Mouse (Mus musculus) adrenal gland, adult 8-10 months (tissue): ENCODE measurements around the gene Ywhab. TPM values are rescaled to one million over a fixed set of nuclear protein-coding genes. Genes with fewer than 3 reads are reported as not detected.

ENCODE experiments used
- DNase-seq: peaks from one replicate; pipeline ENCODE4 v3.0.0; 2022
- total RNA-seq, 4 experiments: library from RNA; stranded (reverse); gene quantifications; 2 replicates each; pipeline ENCODE4 v1.2.4; 2022

Ywhab gene
- 100 to 1,000 TPM; 219 to 306 (median 257) TPM for total RNA-seq

DNA sequence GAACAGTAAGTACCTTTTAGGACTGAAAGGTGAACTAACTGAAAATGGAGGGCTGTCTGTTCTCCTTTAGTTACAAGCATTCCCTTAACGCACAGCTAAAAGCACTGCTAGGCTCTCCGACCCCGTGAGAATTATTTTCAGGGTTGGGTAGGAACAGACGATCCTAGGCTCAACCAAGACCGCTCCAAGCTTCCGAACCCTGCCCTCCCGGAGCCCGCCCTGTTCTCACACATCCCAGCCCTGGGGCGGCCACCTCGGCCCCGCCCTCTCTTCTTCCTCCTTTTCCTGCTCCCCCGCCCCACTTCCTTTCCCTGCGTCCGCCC is at the start of gene Ywhab:
Ywhab (plus strand) TSS at position 307 of the 323 bp plus-strand sequence.
- DNase-seq = no peak

DNA sequence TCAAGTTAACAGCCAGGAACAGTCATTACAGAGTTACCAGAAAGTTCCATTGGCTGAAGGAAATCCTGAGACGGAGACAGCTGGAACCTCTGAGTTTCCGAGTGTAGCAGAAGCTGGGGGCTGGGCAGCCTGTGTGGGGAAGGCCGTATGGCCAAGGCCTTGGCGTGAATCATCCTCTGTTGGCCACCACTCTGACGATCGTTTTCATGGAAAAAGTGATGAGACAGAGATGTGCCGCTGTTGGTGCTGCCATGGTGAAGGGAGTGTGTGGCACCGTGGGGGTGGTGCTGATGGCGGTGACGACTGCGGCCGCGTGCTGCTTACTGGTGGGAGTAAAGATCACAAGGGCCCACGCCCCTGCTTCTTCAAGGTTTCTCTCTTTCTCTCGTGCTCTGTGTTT is 48.5 kb upstream of the Ywhab start:
- DNase-seq = peak; percentile 94

DNA sequence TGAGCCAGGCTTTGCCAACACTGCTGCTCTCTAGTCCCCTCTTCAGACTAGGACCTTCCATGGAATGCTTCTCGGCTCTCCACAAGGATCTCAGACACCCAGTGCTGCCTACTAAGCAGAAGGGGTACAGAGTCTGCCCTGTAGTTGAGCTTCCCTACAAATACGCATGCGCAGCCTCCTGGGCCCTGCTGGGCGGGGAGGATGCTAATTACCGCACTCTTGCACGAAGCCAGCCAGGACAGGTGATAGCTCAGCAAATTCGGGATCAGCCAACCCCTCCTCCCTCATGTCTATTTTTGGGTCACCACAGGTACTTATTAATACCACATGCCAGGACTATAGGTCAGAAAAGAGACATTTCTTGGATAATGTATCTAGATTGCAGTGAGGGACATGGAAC is 46.8 kb upstream of the Ywhab start:
- DNase-seq = no peak

DNA sequence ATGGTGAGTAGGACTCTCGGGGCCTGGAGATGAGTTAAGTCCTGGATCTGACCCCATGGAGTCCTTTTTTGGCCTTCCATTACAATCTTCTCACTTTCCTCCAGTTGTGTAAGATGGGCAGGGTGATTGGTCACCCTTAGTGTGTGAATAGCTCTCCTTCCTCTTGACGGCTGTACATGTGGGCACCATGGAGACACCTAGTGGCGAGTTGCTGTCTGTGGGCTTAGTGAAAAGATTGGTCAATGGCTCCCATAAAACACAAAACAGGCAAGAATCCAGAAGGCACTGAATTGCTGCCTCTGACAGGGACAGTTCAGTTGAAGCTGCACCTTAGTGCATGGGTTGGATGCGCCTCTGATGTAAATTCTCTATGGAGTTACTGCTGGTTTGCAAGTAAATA is 43.0 kb upstream of the Ywhab start:
- DNase-seq = peak; percentile 77

DNA sequence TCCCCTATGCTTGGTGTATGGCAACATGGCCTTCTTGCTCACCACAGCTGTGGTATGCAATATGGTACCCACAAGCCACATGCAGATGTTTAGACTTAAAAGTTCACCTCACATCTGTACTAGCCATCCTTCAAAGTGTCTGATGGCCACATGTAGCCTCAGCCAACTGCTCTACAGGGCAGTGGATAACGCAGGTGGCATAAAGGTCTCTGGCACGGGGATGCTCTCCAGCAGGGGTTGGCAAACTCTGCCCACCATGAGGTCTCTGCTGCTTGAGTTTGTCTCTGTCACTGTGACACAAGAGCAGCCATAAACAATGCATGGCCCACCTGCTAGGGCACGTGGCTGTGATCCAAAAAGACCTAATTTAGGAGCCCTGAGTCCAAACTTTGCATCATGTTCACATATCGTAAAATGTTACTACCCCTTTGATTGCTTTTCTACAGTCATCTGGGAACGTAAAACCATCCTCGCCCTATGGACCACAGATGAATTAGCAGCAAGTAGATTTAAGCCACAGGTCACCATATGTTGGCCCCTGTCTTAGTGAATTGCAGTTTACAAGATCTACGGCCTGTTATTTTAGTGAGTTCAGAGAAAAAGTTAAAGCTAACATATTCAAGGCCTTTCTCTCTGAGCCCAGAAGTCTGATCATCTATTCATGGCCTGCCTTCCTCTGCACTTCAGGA is 41.0 kb upstream of the Ywhab start:
- DNase-seq = no peak

DNA sequence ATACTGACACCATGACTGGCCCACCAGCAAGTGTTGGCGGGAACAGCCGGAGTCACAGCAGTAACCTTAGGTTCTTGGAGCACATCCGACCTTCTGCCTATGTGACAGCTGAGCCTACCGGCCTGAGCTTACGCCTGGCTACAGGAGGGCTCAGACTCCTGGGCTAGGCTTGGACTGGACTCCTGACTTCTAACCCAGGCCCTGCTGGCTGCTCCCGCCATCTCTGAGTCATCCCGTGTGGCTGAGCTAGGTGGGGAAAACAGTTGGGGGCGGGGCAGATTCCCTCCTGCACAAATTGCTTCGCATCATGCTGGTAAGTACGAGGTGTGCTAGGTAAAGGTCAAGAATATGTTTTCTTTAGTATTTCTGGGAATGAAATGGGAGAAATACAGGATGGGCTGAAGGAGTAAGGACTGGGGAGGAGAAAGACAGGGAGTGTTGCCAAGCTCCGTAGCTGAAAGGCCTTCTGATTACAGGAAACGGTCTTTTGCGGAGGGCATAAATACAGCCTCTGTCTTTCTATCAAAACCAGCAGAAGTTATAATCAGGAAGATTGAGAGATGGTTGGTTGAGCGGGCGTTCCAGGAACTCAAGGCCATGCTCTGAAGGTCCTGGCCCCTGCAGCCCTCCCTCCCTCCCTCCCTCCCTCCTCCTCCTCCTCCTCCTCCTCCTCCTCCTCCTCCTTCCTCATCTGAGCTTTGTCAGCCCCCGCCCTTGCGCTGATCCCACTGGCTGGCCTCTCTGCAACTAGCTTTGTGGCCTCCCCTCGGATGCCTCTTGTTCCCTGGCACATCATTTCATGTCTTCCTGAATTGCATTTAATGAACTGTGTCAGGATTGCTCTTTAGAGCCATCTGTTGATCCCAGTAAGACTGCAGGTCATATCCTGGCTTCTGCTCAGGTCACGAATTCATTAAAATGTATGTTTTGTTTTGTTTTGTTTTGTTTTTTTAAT is 29.9 kb upstream of the Ywhab start:
- DNase-seq = peak; percentile 48

DNA sequence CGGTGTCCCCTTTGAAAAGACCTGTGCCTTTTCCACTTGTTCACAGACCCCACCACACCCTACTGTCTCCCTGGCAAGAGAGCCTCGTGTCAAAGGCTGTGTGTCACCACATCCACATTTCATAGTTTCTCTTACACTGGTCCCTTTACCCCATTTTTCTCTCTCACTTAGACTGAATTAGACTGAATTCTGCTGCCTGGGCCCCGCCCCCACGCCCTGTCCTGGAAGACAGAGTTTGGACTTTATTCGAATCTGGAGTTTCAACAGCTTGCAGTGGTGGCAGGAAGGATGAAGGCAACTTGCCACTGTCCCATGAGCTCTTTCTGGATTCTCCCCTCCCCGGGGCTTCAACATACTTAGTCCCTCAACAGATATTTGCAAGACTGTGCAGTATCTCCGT is 29.1 kb upstream of the Ywhab start:
- no peak for DNase-seq

DNA sequence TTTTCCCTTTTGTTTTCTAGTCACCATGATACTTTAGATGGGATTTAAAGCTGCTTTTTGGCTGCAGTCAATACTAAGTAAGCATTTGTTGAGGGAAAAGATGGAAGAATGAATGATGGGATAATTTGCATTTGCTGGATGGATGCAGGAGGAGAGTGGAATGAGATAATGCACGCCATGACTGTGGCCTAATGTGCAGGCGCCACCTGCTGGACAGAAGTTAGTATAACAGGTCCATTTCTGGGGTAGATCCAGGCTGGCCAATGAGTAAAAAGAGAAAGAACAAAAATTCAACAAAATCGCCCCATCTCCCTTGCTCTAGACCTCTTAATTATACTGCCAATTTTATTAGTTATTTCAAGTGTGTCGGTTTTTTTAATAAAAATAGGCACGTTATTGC is 26.2 kb upstream of the Ywhab start:
- DNase-seq = peak; percentile 47

DNA sequence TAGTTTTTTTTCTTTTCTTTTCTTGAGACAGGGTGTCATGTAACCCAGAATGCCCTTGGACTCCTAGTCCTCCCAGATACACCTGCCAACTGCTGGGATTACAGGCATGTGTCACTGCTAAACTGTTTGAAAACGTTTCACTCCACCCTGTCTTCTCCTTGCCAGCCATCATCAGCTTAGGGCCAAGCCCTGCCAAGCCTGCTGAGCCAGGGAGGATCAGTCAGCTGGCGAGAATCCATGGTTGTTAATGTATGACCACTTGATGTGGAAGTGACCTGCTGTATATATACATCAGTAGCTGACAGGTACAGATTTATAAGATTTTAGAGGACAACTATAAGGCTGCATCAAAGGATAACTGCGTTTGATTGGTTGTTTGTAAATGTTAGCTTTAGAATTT is 24.4 kb upstream of the Ywhab start:
- DNase-seq = no peak

DNA sequence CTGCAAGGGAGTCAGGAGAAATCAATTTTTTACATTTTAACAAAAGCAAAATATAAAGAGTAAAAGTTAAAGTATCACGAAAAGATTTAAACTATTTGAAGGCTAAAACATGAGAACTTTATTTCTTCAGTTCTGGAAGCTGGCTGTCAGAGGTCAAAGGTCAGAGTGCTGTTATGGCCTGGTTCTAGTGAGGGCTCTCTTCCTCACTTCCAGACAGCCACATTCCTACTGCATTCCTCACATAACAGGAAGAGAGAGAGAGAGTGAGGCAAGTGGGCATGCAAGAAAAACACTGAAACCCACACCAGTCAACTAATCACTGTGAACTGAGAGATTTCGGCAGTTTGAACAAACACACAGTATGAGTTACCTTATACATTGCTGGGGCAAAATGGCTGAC is 20.7 kb upstream of the Ywhab start:
- DNase-seq = no peak

DNA sequence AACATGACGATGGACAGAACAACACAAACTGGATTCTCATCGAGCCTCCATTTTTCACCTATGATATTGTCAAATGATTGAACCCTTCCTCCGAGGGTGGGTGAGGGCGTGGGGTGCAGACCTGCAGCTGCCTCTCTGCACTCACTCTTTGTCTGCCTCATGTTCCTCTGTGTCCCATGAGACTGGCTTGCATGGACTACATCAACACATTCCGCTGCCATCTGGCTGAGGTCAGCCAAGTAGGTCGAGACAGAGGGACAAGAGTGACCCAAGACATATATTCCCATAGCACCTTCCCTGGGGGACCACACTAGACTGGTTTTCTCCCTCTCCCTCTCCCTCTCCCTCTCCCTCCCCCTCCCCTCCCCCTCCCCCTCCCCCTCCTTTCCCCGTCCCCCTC is 18.3 kb upstream of the Ywhab start:
- DNase-seq = no peak

DNA sequence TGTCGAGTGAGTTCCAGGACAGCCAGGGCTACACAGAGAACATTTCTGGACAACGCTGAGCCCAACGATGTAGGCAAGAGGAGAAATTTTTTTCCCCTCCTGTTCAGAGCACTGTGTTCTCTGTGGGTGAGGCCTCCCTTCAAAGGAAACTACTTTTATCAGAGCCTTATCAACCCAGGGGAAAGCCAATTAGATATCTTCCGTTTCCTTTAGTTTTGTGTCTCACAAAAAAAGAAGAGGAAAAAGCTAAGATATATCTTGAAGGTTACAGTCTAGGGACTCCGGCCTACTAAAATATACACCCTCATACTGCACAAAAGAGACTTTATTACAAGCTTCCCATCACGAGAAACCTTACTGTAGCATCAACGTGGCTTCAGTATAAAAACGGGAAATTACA is 7.5 kb upstream of the Ywhab start:
- no peak for DNase-seq

DNA sequence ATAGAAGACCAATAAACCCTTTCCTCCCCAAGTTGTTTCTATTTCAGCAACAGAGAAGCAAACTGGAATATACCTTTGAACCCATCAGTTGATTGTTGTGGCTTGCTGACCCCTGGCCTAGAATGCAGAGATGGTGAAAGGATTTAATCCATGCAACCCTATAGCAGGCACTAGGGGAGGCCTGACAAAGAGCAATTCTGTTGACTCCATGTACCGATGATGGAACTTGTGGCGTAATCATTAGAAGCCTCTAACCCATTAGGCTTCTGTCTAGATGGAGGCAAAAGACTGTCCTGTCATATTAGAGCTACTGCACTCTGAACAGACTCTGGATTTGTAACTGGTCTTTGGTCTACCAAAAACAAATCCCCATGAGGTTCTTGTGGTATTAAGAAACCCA is 1.9 kb upstream of the Ywhab start:
- DNase-seq = no peak

DNA sequence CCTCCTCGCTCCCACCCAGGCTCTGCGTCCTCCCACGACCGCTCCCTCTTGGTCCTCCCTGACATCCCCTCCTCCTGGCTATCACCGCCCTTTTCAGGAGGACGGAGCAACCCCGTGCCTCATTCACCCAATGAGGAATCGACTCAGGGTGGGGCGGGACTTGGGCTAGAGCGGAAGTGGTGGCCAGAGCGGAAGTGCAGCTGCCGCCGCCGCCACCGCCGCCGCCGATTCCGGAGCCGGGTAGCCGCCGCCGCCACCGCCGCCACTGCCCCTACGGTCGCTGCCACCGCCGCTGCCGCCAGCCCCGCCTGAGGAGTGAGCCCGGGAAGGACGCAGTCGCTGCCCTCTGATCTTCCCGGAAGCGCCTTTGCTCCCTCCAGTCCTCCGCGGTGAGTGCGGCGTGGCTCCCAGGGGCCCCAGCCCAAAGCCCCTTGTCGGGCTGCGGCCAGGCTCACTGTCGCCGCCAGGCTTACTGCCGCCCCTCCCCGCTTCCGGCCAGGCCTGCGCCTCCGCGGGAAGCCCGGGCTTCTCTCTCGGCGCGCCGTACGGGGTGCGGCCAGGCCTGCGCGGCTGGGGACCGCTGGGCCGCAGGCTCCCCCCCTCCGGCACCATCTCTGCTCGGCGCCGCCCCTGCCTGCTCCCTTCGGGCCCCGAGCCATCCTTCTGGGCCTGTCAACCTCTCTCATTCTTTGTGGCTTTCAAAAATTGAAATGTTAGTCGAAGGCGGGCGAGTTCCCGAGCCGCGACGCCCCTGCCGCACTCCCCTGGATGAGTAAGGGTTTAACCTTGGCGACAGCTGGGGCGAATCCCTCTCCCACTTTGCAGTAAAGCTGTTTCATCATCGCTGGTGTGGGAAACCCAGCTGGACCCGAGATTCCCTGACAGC is 460 bp downstream of the Ywhab start:
- peak; percentile 97 for DNase-seq

DNA sequence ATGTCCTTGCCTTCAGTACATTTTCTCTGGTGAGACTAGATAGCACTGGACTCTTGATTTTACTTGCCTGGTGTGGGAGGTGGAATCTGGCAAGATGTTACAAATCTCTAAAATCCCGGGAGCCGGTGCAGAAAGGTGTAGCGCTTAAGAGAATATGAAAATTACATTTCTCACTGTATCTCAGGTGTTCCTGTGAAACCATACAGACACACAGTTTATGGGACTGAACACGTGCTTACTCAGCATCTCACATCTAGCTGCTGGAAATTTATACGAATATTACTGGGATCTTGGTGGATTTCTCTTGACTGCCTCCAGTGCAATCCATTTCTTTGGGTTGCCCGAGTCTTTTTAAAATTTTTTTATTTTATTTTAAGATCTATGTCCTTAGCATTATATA is 1.5 kb downstream of the Ywhab start:
- DNase-seq = no peak

DNA sequence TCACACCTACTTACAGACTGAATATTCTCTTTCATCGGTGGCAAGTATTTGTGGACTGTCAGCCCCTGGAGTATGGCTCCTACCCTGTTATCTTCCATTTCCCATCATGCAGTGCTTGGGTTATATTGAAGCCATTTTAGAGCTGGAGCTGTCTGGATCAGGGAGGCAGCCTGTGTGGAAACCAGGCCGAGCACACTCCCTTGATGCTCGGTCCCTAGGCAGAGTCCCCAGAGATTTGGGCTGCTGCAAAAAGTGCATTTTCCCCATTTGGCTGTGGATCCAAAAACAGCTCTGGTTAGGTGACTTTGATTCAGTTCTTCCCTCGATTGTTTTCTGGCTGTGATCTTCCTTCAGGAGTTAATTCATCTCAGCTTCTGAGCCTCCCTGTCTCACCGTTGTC is 2.1 kb downstream of the Ywhab start:
- no peak for DNase-seq

DNA sequence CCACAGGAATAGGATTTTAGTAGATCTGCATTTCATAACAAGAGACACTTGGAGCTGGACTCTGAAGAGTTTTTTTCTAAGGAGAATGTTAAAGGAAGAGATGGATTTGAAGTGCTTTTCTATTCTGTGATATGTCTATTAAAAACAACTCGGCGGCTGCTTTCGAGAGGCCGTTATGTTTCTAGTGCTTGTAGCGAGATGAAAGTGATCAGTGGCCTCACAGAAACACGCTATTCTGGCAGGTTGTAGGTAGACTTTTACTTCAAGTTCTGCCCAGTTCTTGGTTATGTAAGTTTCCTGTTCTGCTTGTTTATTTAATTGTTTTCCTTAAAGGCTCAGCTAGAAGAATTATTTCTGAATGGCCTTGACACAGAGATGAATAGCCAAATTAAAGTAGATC is 4.2 kb downstream of the Ywhab start:
- DNase-seq = no peak

DNA sequence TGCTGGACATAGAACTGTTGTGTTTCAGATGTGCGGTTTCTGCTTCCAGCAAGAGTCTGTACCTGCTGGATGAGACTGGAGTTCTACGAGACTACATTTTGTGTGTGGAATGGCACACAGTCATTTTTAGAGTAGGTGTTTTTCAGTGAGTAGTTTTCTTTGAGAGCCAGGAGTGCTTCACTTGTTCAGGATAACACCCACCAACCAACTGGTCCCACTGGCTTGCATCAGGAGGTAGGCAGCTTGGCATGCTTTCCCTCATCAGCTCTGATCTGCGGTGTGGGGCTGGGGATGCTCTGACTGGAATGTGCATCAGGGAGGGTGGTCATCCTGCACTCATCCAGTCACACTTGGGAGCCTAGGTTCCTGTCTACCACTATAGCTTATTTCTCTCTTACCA is 7.9 kb downstream of the Ywhab start:
- DNase-seq = no peak

DNA sequence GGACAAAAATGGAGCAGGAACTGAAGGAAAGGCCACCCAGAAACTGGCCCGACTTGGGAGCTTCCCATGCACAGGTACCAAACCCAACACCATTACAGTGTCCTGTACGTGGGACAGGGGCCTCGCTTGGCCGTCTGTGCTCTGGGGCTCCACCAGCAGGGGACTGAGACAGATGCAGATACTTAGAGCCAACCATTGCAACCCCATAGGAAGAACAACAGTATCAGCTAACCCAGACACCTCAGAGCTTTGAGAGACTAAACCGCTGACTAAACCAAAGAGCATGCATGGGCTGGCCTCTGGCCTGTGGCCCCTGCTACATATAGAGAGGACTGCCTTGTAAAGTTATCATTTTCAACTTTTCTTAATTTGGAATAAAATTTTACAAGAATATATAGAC is 9.7 kb downstream of the Ywhab start:
- no peak for DNase-seq

DNA sequence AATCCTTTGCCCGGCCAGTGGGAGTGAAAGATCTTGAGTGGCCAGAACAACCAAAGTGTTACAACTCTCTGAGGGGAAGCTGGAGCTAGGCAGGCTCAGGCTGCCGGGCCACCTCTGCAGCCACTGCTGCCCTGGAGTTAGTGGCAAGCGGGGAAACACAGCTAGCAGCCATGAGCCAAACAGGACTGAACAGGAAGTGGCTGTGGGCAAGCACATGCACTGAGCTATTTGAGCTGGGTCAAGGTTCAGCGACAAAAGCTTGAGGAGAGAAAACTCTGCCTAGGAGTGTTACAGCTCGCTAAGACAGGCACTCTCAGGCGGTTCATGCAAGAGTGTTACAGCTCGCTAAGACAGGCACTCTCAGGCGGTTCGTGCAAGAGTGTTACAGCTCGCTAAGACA is 12.2 kb downstream of the Ywhab start:
- no peak for DNase-seq

DNA sequence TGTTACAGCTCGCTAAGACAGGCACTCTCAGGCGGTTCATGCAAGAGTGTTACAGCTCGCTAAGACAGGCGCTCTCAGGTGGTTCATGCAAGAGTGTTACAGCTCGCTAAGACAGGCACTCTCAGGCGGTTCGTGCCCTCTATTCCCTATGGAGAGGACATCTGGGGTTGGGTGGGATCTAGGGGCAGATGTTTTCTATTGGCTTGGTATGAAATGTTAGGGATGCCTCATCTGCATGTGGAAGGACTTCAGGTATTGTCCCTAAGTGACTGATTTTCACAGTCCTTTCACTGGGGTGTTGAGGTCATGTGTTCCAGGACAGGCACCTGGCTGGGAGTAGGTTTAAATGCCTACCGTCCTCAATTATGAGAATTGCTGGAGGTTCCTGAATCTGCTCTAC is 12.8 kb downstream of the Ywhab start:
- DNase-seq = no peak

DNA sequence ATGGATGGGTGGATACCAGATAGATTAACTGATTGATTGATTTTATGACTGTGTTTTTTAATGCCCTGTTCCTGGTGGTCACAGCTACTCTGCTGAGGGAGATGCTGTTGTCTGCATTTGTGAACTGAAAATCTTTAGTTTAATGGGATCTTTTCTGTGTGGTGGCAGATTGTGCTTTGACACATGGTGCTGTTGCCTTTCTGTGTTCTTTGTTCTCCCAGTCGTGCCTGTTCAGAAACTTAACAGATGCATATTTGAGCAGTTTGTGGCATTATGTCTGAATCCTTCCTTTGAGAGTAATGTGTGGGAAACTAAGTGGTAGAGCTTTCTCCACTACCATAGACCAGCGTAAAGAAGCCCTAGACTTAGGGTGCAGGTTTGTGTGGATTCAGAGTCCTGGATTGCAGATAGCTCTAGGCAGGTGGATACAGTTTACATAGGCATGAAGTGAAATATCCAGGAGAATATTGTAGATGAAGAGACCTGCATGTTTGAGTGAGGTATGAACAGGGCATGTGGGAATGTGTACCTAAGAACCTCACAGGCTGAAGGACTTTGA is 13.3 kb downstream of the Ywhab start:
- DNase-seq = no peak

DNA sequence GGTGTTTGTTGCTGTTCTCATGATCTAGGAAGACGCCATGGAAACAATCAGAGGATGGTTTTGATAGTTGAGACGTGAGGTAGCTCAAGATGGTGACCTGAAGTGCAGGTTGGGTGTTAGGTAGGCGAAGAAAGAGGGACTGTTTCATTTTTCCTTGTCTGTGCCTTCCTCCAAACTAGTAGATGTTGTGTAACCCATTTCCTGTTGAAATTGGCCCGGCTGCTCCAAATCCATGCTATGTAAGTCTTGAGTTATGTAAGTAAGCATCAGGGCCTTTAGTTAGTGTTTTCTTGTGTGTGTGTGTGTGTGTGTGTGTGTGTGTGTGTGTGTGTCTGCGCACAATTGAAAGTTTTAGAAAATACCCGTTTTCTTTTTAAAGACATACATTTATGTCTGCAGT is 14.5 kb downstream of the Ywhab start:
- DNase-seq = no peak
